Mouse (Mus musculus) midbrain, embryonic 11.5 days (tissue): ENCODE measurements around the gene AC129217.1. TPM values are rescaled to one million over a fixed set of nuclear protein-coding genes. Genes with fewer than 3 reads are reported as not detected.

ENCODE experiments used
- ATAC-seq: fragments of 200-750 bp; cut with Nextera tagmentation; 2 replicates; pipeline ENCODE4 v1.8.0; 2017; ENCODE audit warnings: moderate TSS enrichment, moderate library complexity; ENCODE audit not compliant: low FRiP score
- DNase-seq: peaks from one replicate; pipeline ENCODE4 v3.0.0; 2015; ENCODE audit warnings: low spot score; ENCODE audit errors: missing footprints
- H3K27ac ChIP-seq: fragments of 300-500 bp; sonication (generic); 2 replicates; pipeline ENCODE4 v1.5.1; 2014; ENCODE audit warnings: low read depth, low read length
- H3K27me3 ChIP-seq: fragments of 300-500 bp; sonication (generic); 2 replicates; pipeline ENCODE4 v1.6.1; 2014; ENCODE audit warnings: mild to moderate bottlenecking, low read length, moderate library complexity, mixed read lengths; ENCODE audit not compliant: control insufficient read depth, insufficient read depth
- H3K36me3 ChIP-seq: fragments of 300-500 bp; sonication (generic); 2 replicates; pipeline ENCODE4 v1.6.1; 2014; ENCODE audit warnings: mild to moderate bottlenecking, low read length, moderate library complexity, mixed read lengths; ENCODE audit not compliant: control insufficient read depth, insufficient read depth
- H3K4me1 ChIP-seq: fragments of 300-500 bp; sonication (generic); 2 replicates; pipeline ENCODE4 v1.6.1; 2014; ENCODE audit warnings: low read length; ENCODE audit not compliant: control insufficient read depth, insufficient read depth
- H3K4me2 ChIP-seq: fragments of 300-500 bp; sonication (generic); 2 replicates; pipeline ENCODE4 v1.6.1; 2014; ENCODE audit warnings: mild to moderate bottlenecking, moderate library complexity
- H3K4me3 ChIP-seq: fragments of 300-500 bp; sonication (generic); 2 replicates; pipeline ENCODE4 v1.5.1; 2014; ENCODE audit warnings: low read depth, low read length
- H3K9ac ChIP-seq: fragments of 300-500 bp; sonication (generic); 2 replicates; pipeline ENCODE4 v1.6.1; 2014; ENCODE audit warnings: low read length
- H3K9me3 ChIP-seq: fragments of 300-500 bp; sonication (generic); 2 replicates; pipeline ENCODE4 v1.6.1; 2016; ENCODE audit warnings: low read length; ENCODE audit not compliant: control insufficient read depth
- WGBS: fragments of 180-500 bp; shearing (Covaris S2); extraction: QIAGEN DNeasy Blood & Tissue Kit; methylation state at CpG from one replicate; pipeline ENCODE4 v1.1.7; 2014; 5-methylcytosine and 5-hydroxymethylcytosine counted together
- polyA plus RNA-seq: library from polyadenylated mRNA; unstranded; fragments of >200 nt; fragmentation: Nextera tagmentation; extraction: Ambion mirVana; gene quantifications from 2 replicates; pipeline ENCODE4 v1.2.1, GENCODE M21; 2014

Gene AC129217.1
- polyA plus RNA-seq = not detected in 2 replicates

DNA sequence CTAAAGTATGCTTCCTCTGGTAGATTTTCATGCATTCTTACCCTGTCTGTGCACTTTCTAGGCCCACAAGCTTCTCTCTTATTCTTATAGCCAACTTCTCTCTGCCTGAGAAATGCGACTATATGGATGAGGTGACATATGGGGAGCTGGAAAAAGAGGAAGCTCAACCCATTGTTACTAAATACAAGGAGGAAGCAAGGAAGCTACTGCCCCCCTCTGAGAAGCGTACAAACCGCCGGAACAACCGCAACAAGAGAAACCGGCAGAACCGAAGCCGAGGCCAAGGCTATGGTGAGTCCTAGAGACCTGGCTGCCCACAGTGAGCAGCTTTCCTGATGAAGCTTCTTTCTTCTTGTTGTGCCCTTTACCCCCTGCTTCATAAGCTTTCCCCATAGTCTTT lies at the start of gene AC129217.1:
TSS of gene AC129217.1 (plus strand) at position 114 of the 400 bp plus-strand sequence.
- ATAC-seq (no peak), DNase-seq (no peak)
- Histone ChIP-seq H3K4me3 (no peak within 1 kb of the TSS), H3K9ac (no peak within 1 kb of the TSS), H3K4me1 (no peaks in the 10 kb centered on the region), H3K4me2 (no peak within 1 kb of the TSS), H3K27me3 (no peaks in the 10 kb centered on the region), H3K27ac (no peak within 1 kb of the TSS), H3K9me3 (no peaks in the 10 kb centered on the region), H3K36me3 (peaks cover 49% of the 10 kb centered on the region)
- WGBS = 90% methylated on average over 8 of the region's 8 CpGs

- H3K9ac ChIP-seq = peak within 1 kb of the TSS; percentile 73
- no peaks in the 10 kb centered on the region for H3K9me3 ChIP-seq
- under 1% methylated on average over 32 of the region's 32 CpGs for WGBS
- peak; percentile 99 for ATAC-seq
- peak within 1 kb of the TSS; percentile 51; the same call in 1 of the 2 replicates for H3K27ac ChIP-seq
- peak within 1 kb of the TSS; percentile 68 for H3K4me2 ChIP-seq
- no peaks in the 10 kb centered on the region for H3K27me3 ChIP-seq
- peak within 1 kb of the TSS; percentile 78 for H3K4me3 ChIP-seq
- peak; percentile 97 for DNase-seq
- H3K36me3 ChIP-seq = peaks cover 17% of the 10 kb centered on the region; the same call in 1 of the 2 replicates
- H3K4me1 ChIP-seq = 0 out of 2 replicates have a peak, but pooled peaks cover 4% of the 10 kb centered on the region
These were observed 43.4 kb upstream of the AC129217.1 start, which contains the start of gene Taf6l for GRCm38 (mm10) chr19:8786008-8786781. Gene Taf6l (minus strand): TSS chr19:8786417.

GRCm38 (mm10) chr19:8788521-8788920 lies 41.1 kb upstream of the AC129217.1 start:
- no peak for DNase-seq
- Histone ChIP-seq H3K4me1 (0 out of 2 replicates have a peak, but pooled peaks cover 4% of the 10 kb centered on the region), H3K9me3 (no peaks in the 10 kb centered on the region), H3K4me3 (no peak overlapping the region), H3K4me2 (no peak overlapping the region), H3K27ac (no peak overlapping the region), H3K9ac (no peak overlapping the region), H3K36me3 (peaks cover 7% of the 10 kb centered on the region), H3K27me3 (no peaks in the 10 kb centered on the region)
- WGBS = 22% methylated on average over 3 of the region's 3 CpGs
- ATAC-seq = no peak

DNA sequence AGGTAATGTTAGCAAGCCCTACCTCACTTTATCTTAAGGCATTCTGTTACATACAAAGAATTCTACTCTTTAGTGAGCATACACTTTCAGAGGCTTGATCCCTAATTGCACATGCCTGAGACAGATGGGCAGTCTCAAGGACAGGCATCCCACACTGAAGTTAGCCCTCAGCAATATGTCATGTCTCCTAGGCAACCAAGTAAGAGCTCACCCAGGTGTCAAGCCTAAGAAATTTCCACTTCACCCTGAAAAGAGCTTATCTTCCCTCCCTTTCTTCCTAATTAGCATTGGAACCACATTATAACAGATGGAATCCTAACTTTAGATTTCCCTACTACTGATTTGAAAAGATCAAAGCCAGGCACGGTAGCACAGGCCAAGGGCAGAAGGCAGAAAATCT lies 40.4 kb upstream of the AC129217.1 start:
- H3K4me2 ChIP-seq = no peak overlapping the region
- H3K4me3 ChIP-seq = no peak overlapping the region
- peaks cover 12% of the 10 kb centered on the region for H3K36me3 ChIP-seq
- H3K27me3 ChIP-seq = no peaks in the 10 kb centered on the region
- ATAC-seq (no peak), DNase-seq (no peak)
- H3K4me1 ChIP-seq = 0 out of 2 replicates have a peak, but pooled peaks cover 4% of the 10 kb centered on the region
- 29% methylated on average over 1 of the region's 1 CpGs for WGBS
- no peaks in the 10 kb centered on the region for H3K9me3 ChIP-seq
- H3K27ac ChIP-seq = no peak overlapping the region; the same call in 1 of the 2 replicates
- no peak overlapping the region for H3K9ac ChIP-seq

DNA sequence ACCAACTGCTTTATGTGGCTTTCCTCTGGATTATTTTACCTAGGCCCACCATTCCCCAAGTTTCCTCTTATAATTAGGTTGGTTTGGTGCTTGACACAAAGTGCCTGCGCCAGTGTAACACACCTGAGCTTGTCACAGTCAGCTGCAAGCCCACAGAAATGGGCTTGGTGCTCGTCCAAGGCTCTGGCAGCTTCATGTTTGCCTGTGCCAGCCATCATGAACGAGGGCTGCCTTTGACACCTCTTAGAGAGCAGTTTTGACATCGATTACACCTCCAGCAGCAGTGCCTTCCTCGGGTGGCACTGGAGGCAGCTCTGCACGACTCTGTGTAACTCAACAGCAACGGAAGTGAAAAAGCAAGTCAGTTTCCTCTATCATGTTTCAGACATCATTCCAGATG lies 39.4 kb upstream of the AC129217.1 start:
- H3K4me3 ChIP-seq = no peak overlapping the region
- H3K9me3 ChIP-seq = no peaks in the 10 kb centered on the region
- 0 out of 2 replicates have a peak, but pooled peaks cover 3% of the 10 kb centered on the region for H3K4me1 ChIP-seq
- no peak for ATAC-seq
- WGBS = 86% methylated on average over 7 of the region's 7 CpGs
- H3K27ac ChIP-seq = no peak overlapping the region
- no peak overlapping the region for H3K9ac ChIP-seq
- no peak for DNase-seq
- no peaks in the 10 kb centered on the region for H3K27me3 ChIP-seq
- H3K36me3 ChIP-seq = peaks cover 12% of the 10 kb centered on the region
- H3K4me2 ChIP-seq = no peak overlapping the region

- H3K36me3 ChIP-seq = peaks cover 7% of the 10 kb centered on the region
- H3K9me3 ChIP-seq = no peaks in the 10 kb centered on the region
- peak; percentile 79 for ATAC-seq
- peak; percentile 99 for DNase-seq
- H3K27ac ChIP-seq = no peak within 1 kb of the TSS
- peak within 1 kb of the TSS; percentile 84 for H3K9ac ChIP-seq
- peak within 1 kb of the TSS; percentile 75 for H3K4me3 ChIP-seq
- H3K4me1 ChIP-seq = peaks cover 11% of the 10 kb centered on the region
- WGBS = 2% methylated on average over 25 of the region's 25 CpGs
- no peaks in the 10 kb centered on the region for H3K27me3 ChIP-seq
- peak within 1 kb of the TSS; percentile 88 for H3K4me2 ChIP-seq
These were observed 31.2 kb upstream of the AC129217.1 start, which contains the start of gene Polr2g for GRCm38 (mm10) chr19:8798264-8798946. Gene Polr2g (minus strand): TSS chr19:8798577.

- no peak for DNase-seq
- no peaks in the 10 kb centered on the region for H3K9me3 ChIP-seq
- peaks cover 11% of the 10 kb centered on the region for H3K4me1 ChIP-seq
- no peaks in the 10 kb centered on the region for H3K27me3 ChIP-seq
- no peak overlapping the region for H3K9ac ChIP-seq
- ATAC-seq = no peak
- H3K4me2 ChIP-seq = no peak overlapping the region; the same call in 1 of the 2 replicates
- H3K27ac ChIP-seq = no peak overlapping the region
- H3K36me3 ChIP-seq = peaks cover 2% of the 10 kb centered on the region; the same call in 1 of the 2 replicates
- no peak overlapping the region for H3K4me3 ChIP-seq
These were observed 30.6 kb upstream of the AC129217.1 start for GRCm38 (mm10) chr19:8798947-8799315.

GRCm38 (mm10) chr19:8802130-8802821 lies 27.3 kb upstream of the AC129217.1 start, which contains the start of gene Zbtb3:
Gene Zbtb3 (plus strand): TSS chr19:8802555.
- WGBS = under 1% methylated on average over 30 of the region's 30 CpGs
- Histone ChIP-seq H3K4me2 (peak within 1 kb of the TSS; percentile 49), H3K9me3 (no peaks in the 10 kb centered on the region), H3K27ac (peak within 1 kb of the TSS; percentile 65; the same call in 1 of the 2 replicates), H3K4me1 (peaks cover 11% of the 10 kb centered on the region), H3K27me3 (no peaks in the 10 kb centered on the region), H3K9ac (peak within 1 kb of the TSS; percentile 70), H3K4me3 (peak within 1 kb of the TSS; percentile 57), H3K36me3 (peaks cover 8% of the 10 kb centered on the region; the same call in 1 of the 2 replicates)
- ATAC-seq (peak; percentile 98), DNase-seq (peak; percentile 99)
